Mouse (Mus musculus): ENCODE results near the gene Hsph1. TPM values are rescaled to one million over a fixed set of nuclear protein-coding genes. Genes with fewer than 3 reads are reported as not detected.

Hsph1 gene
- 39.4 and 41.0 TPM in 2 replicates for polyA plus RNA-seq (2012; rRNA removed)

DNA sequence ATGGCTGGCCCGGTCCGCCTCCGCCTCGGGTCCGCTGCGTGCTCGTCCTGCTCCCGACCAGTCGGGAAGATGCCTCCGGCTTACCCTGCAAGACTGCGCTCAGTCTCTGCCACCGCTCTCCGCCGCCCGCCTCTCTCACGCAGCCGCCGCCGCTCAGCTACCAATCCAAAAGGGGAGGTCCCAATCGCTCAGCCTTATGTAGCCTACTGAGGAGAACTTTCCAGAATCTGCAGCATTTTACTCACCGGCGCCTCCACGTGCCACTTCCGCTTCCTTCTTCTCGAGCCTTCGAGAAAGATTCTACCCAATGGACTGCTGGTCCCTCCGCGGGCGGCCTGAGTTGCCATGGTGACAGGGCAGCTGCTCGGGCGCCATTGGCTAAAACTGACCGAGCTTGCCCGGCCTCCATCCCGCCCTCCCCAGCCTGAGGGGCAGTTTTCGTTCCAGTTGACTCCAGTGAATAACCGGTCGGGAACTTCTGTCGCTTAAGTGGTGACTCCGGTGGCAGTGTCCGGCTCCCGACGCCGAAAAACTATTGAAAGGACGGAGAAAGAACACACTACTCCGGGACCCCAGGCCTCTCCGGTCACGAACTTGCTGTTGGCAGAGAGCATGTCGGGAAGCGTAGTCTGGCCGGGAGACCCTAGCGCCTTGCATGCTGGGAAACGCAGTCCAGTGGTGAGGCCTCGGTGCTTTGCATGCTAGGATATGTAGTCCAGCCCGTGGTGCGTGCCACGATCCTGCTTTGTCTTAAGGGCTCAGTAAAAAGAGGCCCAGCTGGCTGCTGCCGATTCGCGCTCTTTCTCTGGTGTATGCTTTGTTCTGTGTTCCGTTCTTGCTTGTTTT lies at the start of gene Hsph1:
Gene Hsph1, minus strand, starts transcription at position 302 of the 846 bp plus-strand sequence.

DNA sequence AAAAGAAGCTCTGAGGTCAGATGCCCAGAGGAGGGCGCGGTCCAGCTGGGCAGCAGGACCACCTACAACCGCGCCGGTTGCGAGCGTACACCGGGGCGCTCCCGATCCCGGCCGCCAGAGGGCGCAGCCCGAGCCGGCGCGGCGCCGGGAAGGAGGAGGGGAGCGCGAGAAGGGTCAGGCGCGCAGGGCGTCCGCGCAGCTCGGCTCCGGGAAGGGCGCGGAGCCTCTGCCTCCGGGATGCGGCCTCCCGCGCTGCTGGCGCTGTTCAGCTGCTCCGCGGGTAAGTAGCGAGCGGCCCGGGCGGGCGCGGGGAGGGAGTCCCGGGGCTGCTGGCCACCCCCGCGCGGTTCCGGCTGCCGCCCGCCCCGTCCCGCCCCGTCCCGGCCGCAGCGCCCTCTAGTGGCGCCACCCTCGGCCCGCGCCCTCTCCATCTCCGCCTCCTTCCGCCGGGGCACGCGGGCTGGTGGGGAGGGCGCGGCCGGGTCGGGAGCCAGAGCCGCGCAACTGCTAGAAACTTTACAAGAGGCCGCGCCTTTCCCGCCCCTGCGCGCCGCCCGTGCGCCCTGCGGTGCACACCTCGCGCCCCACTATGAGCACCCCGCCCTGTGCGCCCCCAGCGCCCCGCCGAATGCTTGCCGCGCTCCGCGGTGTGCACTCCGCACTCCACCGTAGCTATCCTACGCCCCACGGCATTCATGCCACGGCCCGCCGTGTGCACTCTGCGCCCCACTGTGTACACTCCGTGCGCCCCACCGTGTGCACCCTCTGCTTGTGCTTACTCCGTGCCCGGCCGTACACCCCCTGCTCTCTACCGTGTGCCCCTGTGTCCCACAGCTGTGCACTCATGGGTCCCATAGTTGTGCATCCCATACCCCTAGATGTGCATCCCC lies 42.2 kb upstream of the Hsph1 start, which contains the start of gene B3glct:
Gene B3glct, plus strand, starts transcription at position 131 of the 890 bp plus-strand sequence.

Other genes starting within 250 kb of the Hsph1 start
- gene Medag, start 224.6 kb downstream of the Hsph1 start, polyA plus RNA-seq (2012; rRNA removed): 0.13 and 0.21 TPM in 2 replicates
- gene Tex26, start 196.7 kb downstream of the Hsph1 start, polyA plus RNA-seq (2012; rRNA removed): 0.08 and 0.29 TPM in 2 replicates
- gene Wdr95, start 107.7 kb downstream of the Hsph1 start, polyA plus RNA-seq (2012; rRNA removed): 0.01 TPM in 2 replicates
- gene B3glct, start 41.9 kb upstream of the Hsph1 start, polyA plus RNA-seq (2012; rRNA removed): 2.9 and 3.2 TPM in 2 replicates

All from liver, embryonic 14 days (tissue).